In genomic region chr3:6871752-6872151, GRCm38 (mm10) we compare ENCODE assay signal across 22 mouse cellular contexts.
DNase-seq lines count a peak whose midpoint lies in the region; ATAC-seq and TF ChIP-seq lines count a peak whose summit lies in the region.
"Had no signal": no experiment of that assay in that cellular context is flagged by ENCODE, and none has a peak within 500 bp of the region (broad histone marks: within the 10 kb centered on the region; RNA-seq: fewer than 3 reads in every experiment).

No protein-coding gene starts in this region.

- 40% methylated on average over 2 of the region's 2 CpGs for WGBS in embryonic facial prominence, embryonic 11.5 days
- 65% methylated on average over 2 of the region's 2 CpGs for WGBS in embryonic facial prominence, embryonic 10.5 days
- 81% methylated on average over 2 of the region's 2 CpGs for WGBS in midbrain, embryonic 14.5 days
- WGBS in midbrain, embryonic 11.5 days, result 82% methylated on average over 2 of the region's 2 CpGs
- WGBS in midbrain, embryonic 15.5 days, result 86% methylated on average over 2 of the region's 2 CpGs
- 71% methylated on average over 2 of the region's 2 CpGs for WGBS in midbrain, postnatal 0 days
- WGBS in midbrain, embryonic 16.5 days, result 59% methylated on average over 2 of the region's 2 CpGs
- WGBS in midbrain, embryonic 10.5 days, result 84% methylated on average over 2 of the region's 2 CpGs

- H3K36me3 ChIP-seq in embryonic facial prominence, embryonic 11.5 days (replicated peaks; ENCODE audit: control insufficient read depth, insufficient read depth, low read depth, low read length), result no peaks in the 10 kb centered on the region
- H3K36me3 ChIP-seq in embryonic facial prominence, embryonic 10.5 days (replicated peaks), result no peaks in the 10 kb centered on the region
- H3K36me3 ChIP-seq in midbrain, embryonic 14.5 days (ENCODE audit: control insufficient read depth, insufficient read depth, low read length), result no peaks in the 10 kb centered on the region
- H3K36me3 ChIP-seq in midbrain, embryonic 11.5 days (ENCODE audit: control insufficient read depth, insufficient read depth, low read length), result no peaks in the 10 kb centered on the region
- H3K36me3 ChIP-seq in midbrain, embryonic 15.5 days (replicated peaks), result no peaks in the 10 kb centered on the region
- no peaks in the 10 kb centered on the region for H3K36me3 ChIP-seq in midbrain, postnatal 0 days (ENCODE audit: insufficient read depth, low read length)
- no peaks in the 10 kb centered on the region for H3K36me3 ChIP-seq in midbrain, embryonic 16.5 days (ENCODE audit: control insufficient read depth, insufficient read depth, low read length)
- H3K36me3 ChIP-seq in midbrain, embryonic 10.5 days, result no peaks in the 10 kb centered on the region
- H3K36me3 ChIP-seq: G1E had no signal

- ATAC-seq in embryonic facial prominence, embryonic 11.5 days (replicated peaks; ENCODE audit: insufficient number of reproducible peaks, low FRiP score, low TSS enrichment, low read depth), result no peak
- ATAC-seq in midbrain, embryonic 14.5 days (ENCODE audit: low FRiP score, low TSS enrichment), result 0 out of 2 replicates have a peak, but pooled peaks have one; percentile 37
- ATAC-seq in midbrain, embryonic 11.5 days (ENCODE audit: low FRiP score), result no peak
- peak; percentile 60; the same call in 1 of the 2 replicates for ATAC-seq in midbrain, embryonic 15.5 days (replicated peaks)
- ATAC-seq in midbrain, postnatal 0 days (ENCODE audit: low FRiP score), result no peak
- peak; percentile 58 for ATAC-seq in midbrain, embryonic 16.5 days
- ATAC-seq: activated CD4-positive, CD25-positive, alpha-beta regulatory T cell, adult 4 months; CD4-positive, CD25-positive, alpha-beta regulatory T cell, adult 4 months; Patski had no signal

- peak; percentile 24 for DNase-seq in embryonic facial prominence, embryonic 11.5 days (ENCODE audit: low spot score)
- DNase-seq in embryonic facial prominence, embryonic 10.5 days (ENCODE audit: low spot score), result no peak
- DNase-seq in midbrain, embryonic 14.5 days, result no peak
- no peak for DNase-seq in midbrain, embryonic 11.5 days (ENCODE audit: low spot score, missing footprints)
- no peak for DNase-seq in midbrain, postnatal 0 days (ENCODE audit: low spot score)
- DNase-seq in midbrain, embryonic 10.5 days (ENCODE audit: low spot score), result no peak
- DNase-seq: adrenal gland, adult 2 months; adrenal gland, adult 8-10 months; adrenal gland, postnatal 10 days; adrenal gland, postnatal 14 days; adrenal gland, postnatal 25 days; adrenal gland, postnatal 36 days; B cell, adult 2 months; cerebellum, adult 11 months; cerebellum, adult 11-12 months had no signal

- H3K9me3 ChIP-seq in embryonic facial prominence, embryonic 11.5 days (replicated peaks; ENCODE audit: control insufficient read depth, low read length), result no peaks in the 10 kb centered on the region
- no peaks in the 10 kb centered on the region for H3K9me3 ChIP-seq in embryonic facial prominence, embryonic 10.5 days
- H3K9me3 ChIP-seq in midbrain, embryonic 14.5 days (ENCODE audit: control insufficient read depth, low read length), result no peaks in the 10 kb centered on the region
- H3K9me3 ChIP-seq in midbrain, embryonic 11.5 days (ENCODE audit: control insufficient read depth, low read length), result no peaks in the 10 kb centered on the region
- H3K9me3 ChIP-seq in midbrain, embryonic 15.5 days, result no peaks in the 10 kb centered on the region
- H3K9me3 ChIP-seq in midbrain, postnatal 0 days (ENCODE audit: low read length), result no peaks in the 10 kb centered on the region
- no peaks in the 10 kb centered on the region for H3K9me3 ChIP-seq in midbrain, embryonic 16.5 days (replicated peaks; ENCODE audit: control insufficient read depth, low read length, poor library complexity, severe bottlenecking)
- no peaks in the 10 kb centered on the region for H3K9me3 ChIP-seq in midbrain, embryonic 10.5 days (replicated peaks)
- H3K9me3 ChIP-seq: G1E had no signal

- no peaks in the 10 kb centered on the region for H3K4me1 ChIP-seq in embryonic facial prominence, embryonic 11.5 days (ENCODE audit: control insufficient read depth, insufficient read depth, low read length)
- H3K4me1 ChIP-seq in embryonic facial prominence, embryonic 10.5 days, result peaks cover 3% of the 10 kb centered on the region; the same call in 1 of the 2 replicates
- H3K4me1 ChIP-seq in midbrain, embryonic 14.5 days (ENCODE audit: control insufficient read depth, insufficient read depth, low read length), result 0 out of 2 replicates have a peak, but pooled peaks cover 4% of the 10 kb centered on the region
- no peaks in the 10 kb centered on the region for H3K4me1 ChIP-seq in midbrain, embryonic 11.5 days (ENCODE audit: control insufficient read depth, insufficient read depth, low read length)
- no peaks in the 10 kb centered on the region for H3K4me1 ChIP-seq in midbrain, embryonic 15.5 days
- no peaks in the 10 kb centered on the region for H3K4me1 ChIP-seq in midbrain, postnatal 0 days (ENCODE audit: insufficient read depth, low read length)
- no peaks in the 10 kb centered on the region for H3K4me1 ChIP-seq in midbrain, embryonic 16.5 days (ENCODE audit: control insufficient read depth, insufficient read depth, low read length)
- no peaks in the 10 kb centered on the region for H3K4me1 ChIP-seq in midbrain, embryonic 10.5 days

- no peak overlapping the region for H3K9ac ChIP-seq in embryonic facial prominence, embryonic 11.5 days (replicated peaks; ENCODE audit: low read length)
- no peak overlapping the region for H3K9ac ChIP-seq in midbrain, embryonic 14.5 days (replicated peaks; ENCODE audit: low read length)
- H3K9ac ChIP-seq in midbrain, embryonic 11.5 days (ENCODE audit: low read length), result no peak overlapping the region
- H3K9ac ChIP-seq in midbrain, embryonic 15.5 days, result no peak overlapping the region
- H3K9ac ChIP-seq in midbrain, postnatal 0 days (replicated peaks; ENCODE audit: low read length, poor library complexity, severe bottlenecking), result no peak overlapping the region
- H3K9ac ChIP-seq in midbrain, embryonic 16.5 days (ENCODE audit: low read depth, low read length), result no peak overlapping the region

- H3K4me3 ChIP-seq in embryonic facial prominence, embryonic 11.5 days (ENCODE audit: low read depth, low read length), result no peak overlapping the region
- H3K4me3 ChIP-seq in embryonic facial prominence, embryonic 10.5 days, result no peak overlapping the region
- H3K4me3 ChIP-seq in midbrain, embryonic 14.5 days (replicated peaks; ENCODE audit: low read depth, low read length), result no peak overlapping the region
- no peak overlapping the region for H3K4me3 ChIP-seq in midbrain, embryonic 11.5 days (ENCODE audit: low read depth, low read length)
- no peak overlapping the region for H3K4me3 ChIP-seq in midbrain, embryonic 15.5 days
- no peak overlapping the region for H3K4me3 ChIP-seq in midbrain, postnatal 0 days (ENCODE audit: low read depth, low read length)
- H3K4me3 ChIP-seq in midbrain, embryonic 16.5 days (ENCODE audit: low read depth, low read length), result no peak overlapping the region
- no peak overlapping the region for H3K4me3 ChIP-seq in midbrain, embryonic 10.5 days

- H3K27ac ChIP-seq in embryonic facial prominence, embryonic 11.5 days (replicated peaks; ENCODE audit: low read depth, low read length), result no peak overlapping the region
- H3K27ac ChIP-seq in embryonic facial prominence, embryonic 10.5 days (replicated peaks), result no peak overlapping the region
- H3K27ac ChIP-seq in midbrain, embryonic 14.5 days (replicated peaks; ENCODE audit: low read depth, low read length), result no peak overlapping the region
- no peak overlapping the region for H3K27ac ChIP-seq in midbrain, embryonic 11.5 days (ENCODE audit: low read depth, low read length)
- no peak overlapping the region for H3K27ac ChIP-seq in midbrain, embryonic 15.5 days
- H3K27ac ChIP-seq in midbrain, postnatal 0 days (ENCODE audit: low read depth, low read length), result no peak overlapping the region
- H3K27ac ChIP-seq in midbrain, embryonic 16.5 days (ENCODE audit: low read length), result no peak overlapping the region
- H3K27ac ChIP-seq in midbrain, embryonic 10.5 days (replicated peaks), result no peak overlapping the region

- H3K4me2 ChIP-seq in embryonic facial prominence, embryonic 11.5 days (ENCODE audit: low read depth, low read length), result no peak overlapping the region
- no peak overlapping the region for H3K4me2 ChIP-seq in midbrain, embryonic 14.5 days (ENCODE audit: low read length)
- H3K4me2 ChIP-seq in midbrain, embryonic 11.5 days, result no peak overlapping the region
- H3K4me2 ChIP-seq in midbrain, embryonic 15.5 days, result no peak overlapping the region
- H3K4me2 ChIP-seq in midbrain, postnatal 0 days (ENCODE audit: low read depth, low read length, poor library complexity, severe bottlenecking), result no peak overlapping the region
- H3K4me2 ChIP-seq in midbrain, embryonic 16.5 days (ENCODE audit: low read length), result no peak overlapping the region

- no peak for TF ChIP-seq CTCF in midbrain, postnatal 0 days (IDR thresholded peaks at IDR 0.05)

- H3K27me3 ChIP-seq in embryonic facial prominence, embryonic 11.5 days (ENCODE audit: control insufficient read depth, insufficient read depth, low read length), result no peaks in the 10 kb centered on the region
- no peaks in the 10 kb centered on the region for H3K27me3 ChIP-seq in embryonic facial prominence, embryonic 10.5 days (replicated peaks; ENCODE audit: low read depth, poor library complexity, severe bottlenecking)
- no peaks in the 10 kb centered on the region for H3K27me3 ChIP-seq in midbrain, embryonic 14.5 days (ENCODE audit: control insufficient read depth, insufficient read depth, low read length)
- no peaks in the 10 kb centered on the region for H3K27me3 ChIP-seq in midbrain, embryonic 11.5 days (ENCODE audit: control insufficient read depth, insufficient read depth, low read length)
- no peaks in the 10 kb centered on the region for H3K27me3 ChIP-seq in midbrain, embryonic 15.5 days (replicated peaks)
- no peaks in the 10 kb centered on the region for H3K27me3 ChIP-seq in midbrain, postnatal 0 days (ENCODE audit: insufficient read depth, low read length)
- no peaks in the 10 kb centered on the region for H3K27me3 ChIP-seq in midbrain, embryonic 16.5 days (ENCODE audit: control insufficient read depth, insufficient read depth, low read depth, low read length)
- no peaks in the 10 kb centered on the region for H3K27me3 ChIP-seq in midbrain, embryonic 10.5 days (ENCODE audit: low read depth, poor library complexity, severe bottlenecking)
- H3K27me3 ChIP-seq: CH12.LX, Patski had no signal

Comparison
In these comparisons a context has a peak if more than half of its experiments do, and no peak if none do; other contexts are left out.
1. ATAC-seq: peak in midbrain, embryonic 14.5 days (single experiment), midbrain, embryonic 15.5 days (single experiment) and midbrain, embryonic 16.5 days (single experiment); none in embryonic facial prominence, embryonic 11.5 days (single experiment), midbrain, embryonic 11.5 days (single experiment) and midbrain, postnatal 0 days (single experiment).